Mouse (Mus musculus) ES-CJ7 (cell line): ENCODE results near the gene Olfr645.

Source experiments
- DNase-seq: peaks from one replicate; pipeline ENCODE4 v3.0.0; 2011; ENCODE audit warnings: low read depth, low spot score

The Olfr645 gene

GRCm38 (mm10) chr7:104085365-104085764, at the start of gene Olfr645:
Gene Olfr645, minus strand, starts transcription at chr7:104085465.
- DNase-seq, result no peak

- DNase-seq, result no peak
These were observed 44.5 kb upstream of the Olfr645 start, which contains the start of gene Ubqln5 for GRCm38 (mm10) chr7:104129726-104130125. Gene Ubqln5, minus strand, starts transcription at chr7:104129826.

- no peak for DNase-seq
These were observed 19.4 kb upstream of the Olfr645 start, which contains the start of gene Olfr646 for GRCm38 (mm10) chr7:104104757-104104972. Gene Olfr646, plus strand, starts transcription at chr7:104104873.

- no peak for DNase-seq
These were observed 18.9 kb upstream of the Olfr645 start for GRCm38 (mm10) chr7:104103913-104104756.

- no peak for DNase-seq
These were observed 13.5 kb downstream of the Olfr645 start, which contains the start of gene Olfr644 for GRCm38 (mm10) chr7:104071769-104072168. Gene Olfr644, minus strand, starts transcription at chr7:104071869.

- no peak for DNase-seq
These were observed 23.9 kb downstream of the Olfr645 start, which contains the start of gene 4930516K23Rik for GRCm38 (mm10) chr7:104061345-104061744. Gene 4930516K23Rik, minus strand, starts transcription at chr7:104061445.

GRCm38 (mm10) chr7:104059215-104059614, 26.1 kb downstream of the Olfr645 start:
- DNase-seq, result no peak

- no peak for DNase-seq
These were observed 32.7 kb downstream of the Olfr645 start, which contains the start of gene Olfr642 for GRCm38 (mm10) chr7:104052566-104052965. Gene Olfr642, minus strand, starts transcription at chr7:104052666.

- DNase-seq, result no peak
These were observed 34.5 kb downstream of the Olfr645 start for GRCm38 (mm10) chr7:104050745-104051144.

- no peak for DNase-seq
These were observed 50.1 kb downstream of the Olfr645 start, which contains the start of gene Olfr641 for GRCm38 (mm10) chr7:104035145-104035544. Gene Olfr641, plus strand, starts transcription at chr7:104035445.
